28 mouse cellular contexts compared by ENCODE assay signal in genomic region chr10:108328983-108329382, GRCm38 (mm10). TPM values are rescaled to one million over a fixed set of nuclear protein-coding genes. Genes with fewer than 3 reads are reported as not detected.
DNase-seq lines count a peak whose midpoint lies in the region; ATAC-seq and TF ChIP-seq lines count a peak whose summit lies in the region.
"Had no signal": no experiment of that assay in that cellular context is flagged by ENCODE, and none has a peak within 500 bp of the region (broad histone marks: within the 10 kb centered on the region; RNA-seq: fewer than 3 reads in every experiment).

No protein-coding gene starts in this region.

- no peaks in the 10 kb centered on the region for H3K27me3 ChIP-seq in heart, adult 2 months (ENCODE audit: control insufficient read depth, insufficient read depth, low read length)
- H3K27me3 ChIP-seq in intestine, embryonic 15.5 days (replicated peaks), result no peaks in the 10 kb centered on the region
- no peaks in the 10 kb centered on the region for H3K27me3 ChIP-seq in intestine, embryonic 16.5 days (replicated peaks; ENCODE audit: control insufficient read depth, insufficient read depth, low read length)
- no peaks in the 10 kb centered on the region for H3K27me3 ChIP-seq in small intestine, adult 2 months (ENCODE audit: control insufficient read depth, insufficient read depth, low read length)
- H3K27me3 ChIP-seq: CH12.LX had no signal

- WGBS in heart, adult 2 months, result 91% methylated on average over 12 of the region's 12 CpGs
- WGBS in intestine, embryonic 15.5 days, result 67% methylated on average over 12 of the region's 12 CpGs
- WGBS in intestine, embryonic 16.5 days, result 67% methylated on average over 12 of the region's 12 CpGs
- WGBS in small intestine, adult 2 months, result 38% methylated on average over 12 of the region's 12 CpGs

- no peaks in the 10 kb centered on the region for H3K36me3 ChIP-seq in heart, adult 2 months (ENCODE audit: control insufficient read depth, insufficient read depth, low read length)
- H3K36me3 ChIP-seq in intestine, embryonic 15.5 days, result no peaks in the 10 kb centered on the region
- H3K36me3 ChIP-seq in intestine, embryonic 16.5 days (ENCODE audit: control insufficient read depth, insufficient read depth, low read length), result no peaks in the 10 kb centered on the region
- peaks cover 2% of the 10 kb centered on the region; the same call in 1 of the 2 replicates for H3K36me3 ChIP-seq in small intestine, adult 2 months (ENCODE audit: control insufficient read depth, insufficient read depth, low read length)
- H3K36me3 ChIP-seq: embryonic facial prominence, embryonic 13.5 days; embryonic facial prominence, embryonic 15.5 days; forebrain, embryonic 10.5 days; forebrain, embryonic 12.5 days; G1E had no signal

- no peak overlapping the region for H3K9ac ChIP-seq in heart, adult 2 months (ENCODE audit: low read depth, low read length)
- H3K9ac ChIP-seq in intestine, embryonic 15.5 days, result no peak overlapping the region
- no peak overlapping the region for H3K9ac ChIP-seq in intestine, embryonic 16.5 days (ENCODE audit: low read depth, low read length)
- H3K9ac ChIP-seq: embryonic facial prominence, embryonic 13.5 days; embryonic facial prominence, embryonic 15.5 days; forebrain, embryonic 12.5 days had no signal

- H3K9me3 ChIP-seq in intestine, embryonic 15.5 days, result no peaks in the 10 kb centered on the region
- 0 out of 2 replicates have a peak, but pooled peaks cover 4% of the 10 kb centered on the region for H3K9me3 ChIP-seq in intestine, embryonic 16.5 days (ENCODE audit: control insufficient read depth, low read length)
- H3K9me3 ChIP-seq: embryonic facial prominence, embryonic 13.5 days; embryonic facial prominence, embryonic 15.5 days; forebrain, embryonic 10.5 days; forebrain, embryonic 12.5 days; G1E had no signal

- 0 out of 2 replicates have a peak overlapping the region, but pooled peaks have one; percentile 9 for H3K4me2 ChIP-seq in intestine, embryonic 15.5 days (replicated peaks)
- no peak overlapping the region for H3K4me2 ChIP-seq in intestine, embryonic 16.5 days (ENCODE audit: low read depth, low read length)
- H3K4me2 ChIP-seq: embryonic facial prominence, embryonic 13.5 days; embryonic facial prominence, embryonic 15.5 days; forebrain, embryonic 12.5 days had no signal

- peak; percentile 65 for DNase-seq in heart, adult 11 months
- DNase-seq in heart, adult 2 months, result no peak
- no peak for DNase-seq in adrenal gland, postnatal 4 days (ENCODE audit: low spot score in 2 of 2)
- DNase-seq: adrenal gland, adult 2 months; adrenal gland, postnatal 10 days; adrenal gland, postnatal 25 days; B cell, adult 2 months; cerebellum, adult 11 months; cerebellum, adult 18-20 months; cerebellum, adult 8-10 months; cerebellum, adult 9-11 months; cerebellum, postnatal 14 days; cerebellum, postnatal 36 days; embryo, embryonic 11 days had no signal

- no peak for TF ChIP-seq POLR2A in heart, adult 2 months (IDR thresholded peaks at IDR 0.05; ENCODE audit: insufficient read depth, low read depth, low read length)
- no peak for TF ChIP-seq POLR2A in small intestine, adult 2 months (IDR thresholded peaks at IDR 0.05; ENCODE audit: low read depth, low read length)

- no peak for ATAC-seq in intestine, embryonic 15.5 days
- no peak for ATAC-seq in intestine, embryonic 16.5 days
- ATAC-seq: CD4-positive, CD25-positive, alpha-beta regulatory T cell, adult 4 months; forebrain, embryonic 14.5 days; forebrain, embryonic 16.5 days had no signal

- H3K4me1 ChIP-seq in heart, adult 2 months (ENCODE audit: control insufficient read depth, insufficient read depth, low read length), result no peaks in the 10 kb centered on the region
- 0 out of 2 replicates have a peak, but pooled peaks cover 3% of the 10 kb centered on the region for H3K4me1 ChIP-seq in intestine, embryonic 15.5 days (replicated peaks)
- peaks cover 7% of the 10 kb centered on the region; the same call in 1 of the 2 replicates for H3K4me1 ChIP-seq in intestine, embryonic 16.5 days (ENCODE audit: control insufficient read depth, insufficient read depth, low read length)
- peaks cover 4% of the 10 kb centered on the region; the same call in 1 of the 2 replicates for H3K4me1 ChIP-seq in small intestine, adult 2 months (ENCODE audit: control insufficient read depth, insufficient read depth, insufficient read length, low read length)

- no peaks in the 10 kb centered on the region for H3K79me2 ChIP-seq in heart, adult 2 months (replicated peaks; ENCODE audit: control insufficient read depth, insufficient read depth, low read length)

- no peak overlapping the region for H3K27ac ChIP-seq in heart, adult 2 months
- H3K27ac ChIP-seq in intestine, embryonic 15.5 days, result no peak overlapping the region
- H3K27ac ChIP-seq in intestine, embryonic 16.5 days (ENCODE audit: low read length), result no peak overlapping the region
- H3K27ac ChIP-seq in small intestine, adult 2 months (ENCODE audit: insufficient read depth, low read depth, low read length), result peak overlapping the region; percentile 61; the same call in 1 of the 2 replicates
- H3K27ac ChIP-seq: embryonic facial prominence, embryonic 13.5 days; embryonic facial prominence, embryonic 15.5 days; forebrain, embryonic 10.5 days; forebrain, embryonic 12.5 days had no signal

- intact Hi-C loops in heart, adult 2 months (cut with DNase I), result no loop called here

- no peak for TF ChIP-seq EP300 in heart, adult 2 months (IDR thresholded peaks at IDR 0.05; ENCODE audit: insufficient read depth, low read depth, low read length)

- H3K4me3 ChIP-seq in heart, adult 2 months, result no peak overlapping the region
- no peak overlapping the region for H3K4me3 ChIP-seq in intestine, embryonic 15.5 days (replicated peaks)
- H3K4me3 ChIP-seq in intestine, embryonic 16.5 days (ENCODE audit: low read length), result no peak overlapping the region
- H3K4me3 ChIP-seq in small intestine, adult 2 months (ENCODE audit: low read depth, low read length), result peak overlapping the region; percentile 54
- H3K4me3 ChIP-seq: embryonic facial prominence, embryonic 13.5 days; embryonic facial prominence, embryonic 15.5 days; erythroblast, embryonic 14.5 days; forebrain, embryonic 10.5 days; forebrain, embryonic 12.5 days had no signal

- no peak for TF ChIP-seq CTCF in heart, adult 2 months (IDR thresholded peaks at IDR 0.05)
- no peak for TF ChIP-seq CTCF in small intestine, adult 2 months (IDR thresholded peaks at IDR 0.05; ENCODE audit: extremely low read depth, insufficient read length, insufficient replicate concordance, low read depth, low read length)

RNA-seq across cellular contexts. Expression of gene Pawr, which starts 2.9 kb away (rescaled TPM):
- 1 to 10 TPM; 2.5 to 3.5 TPM for total RNA-seq in heart, adult 2 months (2021)
- polyA plus RNA-seq in heart, adult 2 months (2012; rRNA removed), result 1.1 and 2.0 TPM in 2 replicates
- 10.0 and 11.8 TPM in 2 replicates for polyA plus RNA-seq in intestine, embryonic 15.5 days (2015; fragmentation: Nextera tagmentation; extraction: Ambion mirVana)
- 4.5 and 7.6 TPM in 2 replicates for polyA plus RNA-seq in intestine, embryonic 16.5 days (2015; fragmentation: Nextera tagmentation; extraction: Ambion mirVana)
- polyA plus RNA-seq in small intestine, adult 2 months (2012; rRNA removed), result 11.9 and 31.8 TPM in 2 replicates
- 10 to 100 TPM in 1 of 2 experiments, 1 to 10 TPM in 1; 9.1 to 13.4 TPM for total RNA-seq in adrenal gland, postnatal 4 days (2021)
- total RNA-seq: CH12.LX; common myeloid progenitor, adult 5-6 weeks had no signal
- polyA plus RNA-seq: CD4-positive, CD25-positive, alpha-beta regulatory T cell, adult 4 months had no signal
